Mouse (Mus musculus) kidney, embryonic 15.5 days (tissue): ENCODE measurements around the gene Msh4. TPM values are rescaled to one million over a fixed set of nuclear protein-coding genes. Genes with fewer than 3 reads are reported as not detected.
A peak's percentile ranks its signal among the peaks of the same experiment; 100 is the strongest.

Experiments
- ATAC-seq: fragments of 200-750 bp; cut with Nextera tagmentation; replicated peaks from 2 replicates; pipeline ENCODE4 v1.8.0; 2017; ENCODE audit warnings: moderate TSS enrichment; ENCODE audit not compliant: low FRiP score
- H3K27ac ChIP-seq: fragments of 300-500 bp; sonication (generic); 2 replicates; pipeline ENCODE4 v1.5.1; 2015; ENCODE audit warnings: mild to moderate bottlenecking, inconsistent platforms
- H3K27me3 ChIP-seq: fragments of 300-500 bp; sonication (generic); 2 replicates; pipeline ENCODE4 v1.6.1; 2015; ENCODE audit warnings: inconsistent platforms
- H3K36me3 ChIP-seq: fragments of 300-500 bp; sonication (generic); 2 replicates; pipeline ENCODE4 v1.6.1; 2015; ENCODE audit warnings: inconsistent platforms
- H3K4me1 ChIP-seq: fragments of 300-500 bp; sonication (generic); 2 replicates; pipeline ENCODE4 v1.6.1; 2015; ENCODE audit warnings: inconsistent platforms
- H3K4me2 ChIP-seq: fragments of 300-500 bp; sonication (generic); 2 replicates; pipeline ENCODE4 v1.6.1; 2015; ENCODE audit warnings: moderate library complexity, mild to moderate bottlenecking, inconsistent platforms
- H3K4me3 ChIP-seq: fragments of 300-500 bp; sonication (generic); replicated peaks from 2 replicates; pipeline ENCODE4 v1.5.1; 2015; ENCODE audit warnings: mild to moderate bottlenecking, inconsistent platforms
- H3K9ac ChIP-seq: fragments of 300-500 bp; sonication (generic); 2 replicates; pipeline ENCODE4 v1.6.1; 2015; ENCODE audit warnings: mild to moderate bottlenecking, inconsistent platforms
- H3K9me3 ChIP-seq: fragments of 300-500 bp; sonication (generic); replicated peaks from 2 replicates; pipeline ENCODE4 v1.6.1; 2016; ENCODE audit warnings: inconsistent platforms
- WGBS: fragments of 180-500 bp; shearing (Covaris S2); methylation state at CpG from one replicate; pipeline ENCODE4 v1.1.7; 2015; ENCODE audit warnings: mixed read lengths; 5-methylcytosine and 5-hydroxymethylcytosine counted together
- polyA plus RNA-seq: library from polyadenylated mRNA; unstranded; fragments of >200 nt; fragmentation: Nextera tagmentation; extraction: Ambion mirVana; gene quantifications from 2 replicates; pipeline ENCODE4 v1.2.1, GENCODE M21; 2015

Msh4 gene
- polyA plus RNA-seq, 1 experiment from 2014 or later = 0.06 TPM

- Histone ChIP-seq H3K4me2 (no peak overlapping the region), H3K36me3 (peaks cover 89% of the 10 kb centered on the region), H3K9ac (no peak overlapping the region), H3K9me3 (no peaks in the 10 kb centered on the region), H3K4me1 (no peaks in the 10 kb centered on the region; the same call in 1 of the 2 replicates), H3K27me3 (no peaks in the 10 kb centered on the region), H3K27ac (no peak overlapping the region), H3K4me3 (no peak overlapping the region)
- ATAC-seq = no peak
- WGBS = 92% methylated on average over 5 of the region's 5 CpGs
Measured at GRCm38 (mm10) chr3:153932461-153932860, 26.5 kb upstream of the Msh4 start.

- 91% methylated on average over 11 of the region's 11 CpGs for WGBS
- ATAC-seq = no peak
- H3K36me3 ChIP-seq = peaks cover 81% of the 10 kb centered on the region
Measured at GRCm38 (mm10) chr3:153929526-153929925, 23.6 kb upstream of the Msh4 start.

GRCm38 (mm10) chr3:153926333-153926732 lies 20.4 kb upstream of the Msh4 start:
- H3K36me3 ChIP-seq = peaks cover 75% of the 10 kb centered on the region
- H3K4me1 ChIP-seq = no peaks in the 10 kb centered on the region
- no peak overlapping the region for H3K9ac ChIP-seq
- H3K9me3 ChIP-seq = no peaks in the 10 kb centered on the region
- no peak overlapping the region for H3K4me3 ChIP-seq
- no peaks in the 10 kb centered on the region for H3K27me3 ChIP-seq
- no peak for ATAC-seq
- H3K27ac ChIP-seq = no peak overlapping the region
- no peak overlapping the region for H3K4me2 ChIP-seq
- WGBS = 92% methylated on average over 7 of the region's 7 CpGs

More at GRCm38 (mm10) chr3:153929526-153929925, 23.6 kb upstream of the Msh4 start:
- Histone ChIP-seq H3K9me3 (no peaks in the 10 kb centered on the region), H3K4me3 (no peak overlapping the region), H3K27me3 (no peaks in the 10 kb centered on the region), H3K9ac (no peak overlapping the region), H3K4me2 (no peak overlapping the region), H3K4me1 (no peaks in the 10 kb centered on the region), H3K27ac (no peak overlapping the region)

- Histone ChIP-seq H3K9ac (no peak overlapping the region), H3K4me1 (0 out of 2 replicates have a peak, but pooled peaks cover 5% of the 10 kb centered on the region), H3K36me3 (peaks cover 45% of the 10 kb centered on the region), H3K9me3 (no peaks in the 10 kb centered on the region), H3K27ac (no peak overlapping the region), H3K4me3 (no peak overlapping the region), H3K27me3 (no peaks in the 10 kb centered on the region), H3K4me2 (no peak overlapping the region)
- no peak for ATAC-seq
- 90% methylated on average over 10 of the region's 10 CpGs for WGBS
Measured at GRCm38 (mm10) chr3:153921147-153921910, 15.4 kb upstream of the Msh4 start.

GRCm38 (mm10) chr3:153917200-153917599 lies 11.3 kb upstream of the Msh4 start:
- peaks cover 12% of the 10 kb centered on the region; the same call in 1 of the 2 replicates for H3K36me3 ChIP-seq
- no peaks in the 10 kb centered on the region for H3K9me3 ChIP-seq
- no peak overlapping the region for H3K4me2 ChIP-seq
- H3K27me3 ChIP-seq = no peaks in the 10 kb centered on the region
- peaks cover 13% of the 10 kb centered on the region for H3K4me1 ChIP-seq
- ATAC-seq = no peak
- WGBS = 3% methylated on average over 1 of the region's 1 CpGs
- peak overlapping the region; percentile 27; the same call in 1 of the 2 replicates for H3K27ac ChIP-seq
- H3K4me3 ChIP-seq = no peak overlapping the region
- H3K9ac ChIP-seq = no peak overlapping the region

- H3K27me3 ChIP-seq = no peaks in the 10 kb centered on the region
- peak overlapping the region; percentile 64; the same call in 1 of the 2 replicates for H3K9ac ChIP-seq
- peaks cover 29% of the 10 kb centered on the region for H3K36me3 ChIP-seq
- H3K4me2 ChIP-seq = peak overlapping the region; percentile 78
- peaks cover 42% of the 10 kb centered on the region for H3K4me1 ChIP-seq
- WGBS = 37% methylated on average over 6 of the region's 6 CpGs
- peak overlapping the region; percentile 96 for H3K27ac ChIP-seq
- peak overlapping the region; percentile 93 for H3K4me3 ChIP-seq
- ATAC-seq = no peak
- no peaks in the 10 kb centered on the region for H3K9me3 ChIP-seq
Measured at GRCm38 (mm10) chr3:153913510-153914243, 7.7 kb upstream of the Msh4 start.

GRCm38 (mm10) chr3:153912546-153913509 lies 6.9 kb upstream of the Msh4 start, which contains the start of gene Rabggtb:
TSS of gene Rabggtb (minus strand) at chr3:153913009.
- H3K4me1 ChIP-seq = peaks cover 49% of the 10 kb centered on the region
- H3K4me3 ChIP-seq = peak within 1 kb of the TSS; percentile 93
- peak within 1 kb of the TSS; percentile 98 for H3K9ac ChIP-seq
- H3K4me2 ChIP-seq = peak within 1 kb of the TSS; percentile 78
- peaks cover 37% of the 10 kb centered on the region for H3K36me3 ChIP-seq
- no peaks in the 10 kb centered on the region for H3K27me3 ChIP-seq
- WGBS = under 1% methylated on average over 59 of the region's 65 CpGs
- peak; percentile 97 for ATAC-seq
- no peaks in the 10 kb centered on the region for H3K9me3 ChIP-seq
- H3K27ac ChIP-seq = peak within 1 kb of the TSS; percentile 96

GRCm38 (mm10) chr3:153911882-153912440 lies 6.0 kb upstream of the Msh4 start:
- peak overlapping the region; percentile 93 for H3K4me3 ChIP-seq
- peak overlapping the region; percentile 78 for H3K4me2 ChIP-seq
- peak overlapping the region; percentile 96 for H3K27ac ChIP-seq
- peaks cover 46% of the 10 kb centered on the region for H3K36me3 ChIP-seq
- H3K27me3 ChIP-seq = no peaks in the 10 kb centered on the region
- H3K4me1 ChIP-seq = peaks cover 44% of the 10 kb centered on the region
- H3K9me3 ChIP-seq = no peaks in the 10 kb centered on the region
- peak overlapping the region; percentile 98 for H3K9ac ChIP-seq
- WGBS = 1% methylated on average over 12 of the region's 12 CpGs
- ATAC-seq = no peak

- peaks cover 52% of the 10 kb centered on the region for H3K36me3 ChIP-seq
- no peaks in the 10 kb centered on the region for H3K27me3 ChIP-seq
- peak overlapping the region; percentile 98 for H3K9ac ChIP-seq
- H3K4me2 ChIP-seq = peak overlapping the region; percentile 78
- no peak for ATAC-seq
- H3K4me3 ChIP-seq = peak overlapping the region; percentile 93
- peaks cover 44% of the 10 kb centered on the region for H3K4me1 ChIP-seq
- peak overlapping the region; percentile 96 for H3K27ac ChIP-seq
- WGBS = 43% methylated on average over 8 of the region's 8 CpGs
- no peaks in the 10 kb centered on the region for H3K9me3 ChIP-seq
Measured at GRCm38 (mm10) chr3:153911197-153911881, 5.4 kb upstream of the Msh4 start.

GRCm38 (mm10) chr3:153910489-153910888 lies 4.6 kb upstream of the Msh4 start:
- WGBS = 67% methylated on average over 7 of the region's 7 CpGs
- Histone ChIP-seq H3K36me3 (peaks cover 61% of the 10 kb centered on the region), H3K9me3 (no peaks in the 10 kb centered on the region), H3K4me1 (peaks cover 44% of the 10 kb centered on the region), H3K4me3 (peak overlapping the region; percentile 93), H3K27ac (peak overlapping the region; percentile 15; the same call in 1 of the 2 replicates), H3K9ac (peak overlapping the region; percentile 11), H3K27me3 (no peaks in the 10 kb centered on the region), H3K4me2 (peak overlapping the region; percentile 78)
- ATAC-seq = no peak
